Mouse (Mus musculus) hindlimb bud, embryonic 11.5 days (tissue): ENCODE measurements at regions not wholly inside any gene's neighbourhood (a gene's known extent, or its start where the extent isn't known, plus 50 kb on each side); places are given as distances from the start of the nearest gene placed in this dataset.

ENCODE experiments used
- DNase-seq: peaks from one replicate; pipeline ENCODE4 v3.0.0-alpha.2; 2012; ENCODE audit warnings: low read depth, low spot score; ENCODE audit errors: extremely low spot score

GRCm38 (mm10) chr9:27556315-27557225 is 160.0 kb downstream of the Spata19 start:
- no peak for DNase-seq

GRCm38 (mm10) chr9:27557886-27558285 is 161.3 kb downstream of the Spata19 start:
- no peak for DNase-seq

- DNase-seq = no peak
These were observed 161.7 kb downstream of the Spata19 start for GRCm38 (mm10) chr9:27558286-27558685.

GRCm38 (mm10) chr9:27568372-27569053 is 171.9 kb downstream of the Spata19 start:
- peak; percentile 3 for DNase-seq

- no peak for DNase-seq
These were observed 172.4 kb downstream of the Spata19 start for GRCm38 (mm10) chr9:27569054-27569387.

GRCm38 (mm10) chr9:27617096-27617839 is 173.3 kb upstream of the Opcml start:
- no peak for DNase-seq

- DNase-seq = no peak
These were observed 155.7 kb upstream of the Opcml start for GRCm38 (mm10) chr9:27634901-27635300.

GRCm38 (mm10) chr9:27640611-27641010 is 150.0 kb upstream of the Opcml start:
- DNase-seq = no peak

- DNase-seq = no peak
These were observed 147.3 kb upstream of the Opcml start for GRCm38 (mm10) chr9:27643312-27643711.

GRCm38 (mm10) chr9:27643916-27644315 is 146.7 kb upstream of the Opcml start:
- no peak for DNase-seq

- DNase-seq = no peak
These were observed 145.1 kb upstream of the Opcml start for GRCm38 (mm10) chr9:27645435-27645834.

GRCm38 (mm10) chr9:27646100-27646499 is 144.5 kb upstream of the Opcml start:
- DNase-seq = no peak

- no peak for DNase-seq
These were observed 143.6 kb upstream of the Opcml start for GRCm38 (mm10) chr9:27646956-27647355.

GRCm38 (mm10) chr9:27658001-27658400 is 132.6 kb upstream of the Opcml start:
- DNase-seq = no peak

GRCm38 (mm10) chr9:27661431-27662300 is 128.9 kb upstream of the Opcml start:
- DNase-seq = no peak

GRCm38 (mm10) chr9:27663230-27663629 is 127.3 kb upstream of the Opcml start:
- DNase-seq = no peak

- DNase-seq = no peak
These were observed 124.9 kb upstream of the Opcml start for GRCm38 (mm10) chr9:27665659-27666058.

GRCm38 (mm10) chr9:27670032-27670740 is 120.4 kb upstream of the Opcml start:
- no peak for DNase-seq

- no peak for DNase-seq
These were observed 105.2 kb upstream of the Opcml start for GRCm38 (mm10) chr9:27685325-27685724.

- no peak for DNase-seq
These were observed 99.0 kb upstream of the Opcml start for GRCm38 (mm10) chr9:27691616-27692015.
